Mouse (Mus musculus) kidney, adult 2 months (tissue): ENCODE results near the gene Sh3rf1. TPM values are rescaled to one million over a fixed set of nuclear protein-coding genes. Genes with fewer than 3 reads are reported as not detected.

Source experiments
- DNase-seq: peaks from one replicate; pipeline ENCODE4 v3.0.0; 2021
- H3K27ac ChIP-seq: fragments of 200-500 bp; 2 replicates; pipeline ENCODE4 v1.5.1; 2012; ENCODE audit warnings: low read depth, low read length, control low read depth, inconsistent platforms; ENCODE audit not compliant: insufficient read depth
- H3K27me3 ChIP-seq: fragments of 200-500 bp; replicated peaks from 2 replicates; pipeline ENCODE4 v1.6.1; 2012; ENCODE audit warnings: mild to moderate bottlenecking, moderate library complexity, low read length, inconsistent platforms; ENCODE audit not compliant: control insufficient read depth, insufficient read depth
- H3K36me3 ChIP-seq: fragments of 200-500 bp; 2 replicates; pipeline ENCODE4 v1.6.1; 2012; ENCODE audit warnings: mild to moderate bottlenecking, moderate library complexity, low read length, inconsistent platforms; ENCODE audit not compliant: control insufficient read depth, insufficient read depth
- H3K4me1 ChIP-seq: fragments of 200-500 bp; 2 replicates; pipeline ENCODE4 v1.6.1; 2011; ENCODE audit warnings: low read length; ENCODE audit not compliant: control insufficient read depth, insufficient read depth
- H3K4me3 ChIP-seq: fragments of 200-500 bp; 2 replicates; pipeline ENCODE4 v1.5.1; 2011; ENCODE audit warnings: mild to moderate bottlenecking, low read depth, low read length, control low read depth; ENCODE audit not compliant: insufficient read depth
- CTCF ChIP-seq: fragments of 200-500 bp; conservative IDR thresholded peaks from 2 replicates; pipeline ENCODE4 v1.5.1; 2011; ENCODE audit warnings: low read depth, mild to moderate bottlenecking, control low read depth, low read length, moderate library complexity, mixed read lengths; ENCODE audit not compliant: insufficient read depth, insufficient read length
- POLR2A ChIP-seq: fragments of 200-500 bp; IDR thresholded peaks from one replicate; pipeline ENCODE4 v1.6.1; 2011; ENCODE audit warnings: low read depth, low read length, control low read depth
- WGBS: fragments of 180-500 bp; shearing (Covaris S2); methylation state at CpG from one replicate; pipeline ENCODE4 v1.1.7; 2018; 5-methylcytosine and 5-hydroxymethylcytosine counted together
- polyA plus RNA-seq: library from polyadenylated mRNA; depleted of rRNA; stranded (reverse); fragments of >200 nt; gene quantifications from 2 replicates; pipeline ENCODE4 v1.2.3, GENCODE M21; 2012

The Sh3rf1 gene
- polyA plus RNA-seq, 1 experiment = 14.4 TPM

DNA sequence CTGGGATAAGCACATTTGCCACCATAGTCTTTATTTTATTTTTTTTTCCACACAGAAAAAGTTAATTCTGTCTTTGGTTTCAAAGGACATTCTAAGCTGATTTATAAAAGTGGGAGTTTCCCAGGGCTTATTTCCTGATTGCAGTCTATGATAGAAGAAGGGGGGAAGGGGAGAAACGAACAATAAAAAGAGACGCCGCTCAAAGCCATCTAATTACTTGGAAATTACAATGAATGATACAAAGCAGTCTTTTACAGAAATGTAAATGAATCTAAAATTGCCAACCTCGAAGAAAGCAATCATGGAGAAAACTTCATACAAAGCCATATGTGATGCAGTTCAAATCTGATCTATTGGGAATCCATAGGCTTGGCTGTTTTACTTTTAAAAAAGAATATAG lies 16.0 kb upstream of the Sh3rf1 start:
- WGBS = 66% methylated on average over 4 of the region's 4 CpGs
- TF ChIP-seq POLR2A = no peak
- TF ChIP-seq CTCF = no peak
- Histone ChIP-seq H3K4me3 (no peak overlapping the region), H3K4me1 (no peaks in the 10 kb centered on the region), H3K36me3 (no peaks in the 10 kb centered on the region), H3K27ac (no peak overlapping the region), H3K27me3 (no peaks in the 10 kb centered on the region)
- DNase-seq = no peak

DNA sequence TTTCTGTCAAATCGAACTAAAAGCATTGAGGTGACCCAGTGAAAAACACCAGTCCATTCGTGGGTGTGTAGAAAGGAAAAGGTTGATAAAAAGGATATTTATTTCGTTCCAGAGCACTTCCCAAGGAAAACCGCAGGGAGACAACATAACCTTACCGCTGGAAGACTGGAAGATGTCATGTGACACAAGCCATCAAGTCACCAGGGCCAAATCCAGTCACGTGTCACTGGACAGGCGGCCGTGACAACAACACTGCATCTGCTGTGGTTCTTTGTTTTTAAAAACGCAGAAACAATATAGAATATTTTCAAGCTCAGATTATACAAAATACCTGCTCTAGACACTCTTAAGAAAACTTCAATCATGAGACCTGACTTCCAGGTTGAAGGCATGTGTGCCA lies 15.0 kb upstream of the Sh3rf1 start:
- H3K36me3 ChIP-seq = no peaks in the 10 kb centered on the region
- no peaks in the 10 kb centered on the region for H3K27me3 ChIP-seq
- no peak overlapping the region for H3K4me3 ChIP-seq
- H3K4me1 ChIP-seq = no peaks in the 10 kb centered on the region
- no peak for DNase-seq
- WGBS = 85% methylated on average over 9 of the region's 9 CpGs
- H3K27ac ChIP-seq = no peak overlapping the region
- no peak for TF ChIP-seq POLR2A
- no peak for TF ChIP-seq CTCF

DNA sequence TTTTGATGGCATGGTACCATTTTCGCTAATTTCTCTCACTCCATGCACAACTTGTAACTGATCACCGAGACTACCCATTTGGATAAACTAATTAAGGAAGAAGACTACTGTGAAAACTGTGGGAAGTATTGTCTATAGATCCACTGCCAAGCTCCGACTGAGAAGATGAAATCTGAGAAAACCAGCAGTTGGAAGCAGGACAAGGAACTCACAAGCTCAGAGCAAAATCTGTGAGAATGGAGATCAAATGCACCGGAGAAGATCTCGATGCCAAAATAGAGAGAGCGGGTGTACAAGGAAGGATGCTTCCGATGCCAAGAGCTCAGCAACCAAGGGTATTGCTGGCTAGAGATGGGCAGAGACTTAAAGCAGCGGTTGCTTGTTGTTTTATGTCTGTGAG lies 12.8 kb upstream of the Sh3rf1 start:
- H3K27ac ChIP-seq = no peak overlapping the region
- no peak for DNase-seq

DNA sequence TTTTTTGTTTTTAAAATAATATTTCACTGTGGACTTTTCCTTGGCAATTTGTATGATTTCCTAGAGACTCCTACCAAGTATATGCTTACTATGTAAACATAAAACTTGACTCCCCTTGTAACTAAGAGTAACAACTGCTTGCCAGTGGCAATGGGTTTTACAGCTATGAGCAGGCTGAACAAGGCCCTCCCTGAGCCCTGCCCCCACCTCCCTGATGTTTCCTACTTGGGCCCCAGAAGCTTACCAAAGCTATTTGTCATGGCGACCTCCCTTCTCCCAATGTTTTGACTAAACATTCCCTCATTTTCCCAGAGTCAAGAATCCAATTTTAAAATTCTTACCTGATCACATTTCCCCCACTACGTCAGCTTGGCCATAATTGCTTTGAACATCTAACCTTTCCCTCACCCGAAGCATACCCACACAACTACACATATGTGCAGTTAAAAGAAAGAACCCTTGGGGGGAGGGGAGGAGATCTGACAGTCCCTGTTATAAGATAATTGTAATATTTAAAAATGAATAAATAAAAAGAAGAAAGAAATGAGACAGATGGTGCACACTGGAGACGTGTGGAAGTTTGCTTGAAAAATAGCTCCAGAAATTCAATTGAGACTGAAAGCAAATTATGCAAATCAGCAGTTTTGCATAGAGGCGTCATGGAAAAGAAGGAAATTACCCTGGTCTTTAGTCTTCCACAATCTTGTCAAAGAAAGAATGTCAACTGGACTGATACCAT lies 8.4 kb upstream of the Sh3rf1 start:
- Histone ChIP-seq H3K4me1 (no peaks in the 10 kb centered on the region), H3K4me3 (no peak overlapping the region), H3K27me3 (no peaks in the 10 kb centered on the region), H3K27ac (no peak overlapping the region), H3K36me3 (no peaks in the 10 kb centered on the region)
- no peak for DNase-seq
- 66% methylated on average over 5 of the region's 5 CpGs for WGBS
- no peak for TF ChIP-seq CTCF
- no peak for TF ChIP-seq POLR2A

More for the DNA sequence above, 12.8 kb upstream of the Sh3rf1 start:
- Histone ChIP-seq H3K4me1 (no peaks in the 10 kb centered on the region), H3K4me3 (no peak overlapping the region), H3K36me3 (no peaks in the 10 kb centered on the region), H3K27me3 (no peaks in the 10 kb centered on the region)
- WGBS = 87% methylated on average over 8 of the region's 8 CpGs
- no peak for TF ChIP-seq CTCF
- TF ChIP-seq POLR2A = no peak

DNA sequence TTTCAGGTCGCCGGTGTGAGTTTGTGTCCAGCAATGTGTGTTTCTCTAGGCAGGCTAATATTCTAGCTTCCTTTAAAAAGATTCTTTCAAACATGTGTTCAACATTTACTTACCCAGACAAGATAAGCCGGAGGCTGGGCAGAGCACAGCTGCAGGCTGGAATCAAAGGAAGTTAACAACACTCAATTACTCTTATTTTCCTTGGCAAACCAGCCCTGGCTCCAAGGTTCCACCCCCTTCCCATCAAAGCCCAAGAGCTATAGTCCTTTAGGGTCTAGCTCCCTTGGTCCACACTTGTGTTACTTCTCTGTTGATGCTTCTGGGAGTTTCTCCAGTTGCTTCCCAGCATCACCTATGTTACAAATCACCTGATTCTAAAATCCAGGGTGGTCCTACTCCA lies 6.7 kb upstream of the Sh3rf1 start:
- DNase-seq = no peak
- Histone ChIP-seq H3K27ac (no peak overlapping the region), H3K36me3 (no peaks in the 10 kb centered on the region), H3K4me1 (no peaks in the 10 kb centered on the region), H3K27me3 (no peaks in the 10 kb centered on the region), H3K4me3 (no peak overlapping the region)
- TF ChIP-seq POLR2A = no peak
- TF ChIP-seq CTCF = no peak
- 71% methylated on average over 3 of the region's 3 CpGs for whole genome bisulfite sequencing

DNA sequence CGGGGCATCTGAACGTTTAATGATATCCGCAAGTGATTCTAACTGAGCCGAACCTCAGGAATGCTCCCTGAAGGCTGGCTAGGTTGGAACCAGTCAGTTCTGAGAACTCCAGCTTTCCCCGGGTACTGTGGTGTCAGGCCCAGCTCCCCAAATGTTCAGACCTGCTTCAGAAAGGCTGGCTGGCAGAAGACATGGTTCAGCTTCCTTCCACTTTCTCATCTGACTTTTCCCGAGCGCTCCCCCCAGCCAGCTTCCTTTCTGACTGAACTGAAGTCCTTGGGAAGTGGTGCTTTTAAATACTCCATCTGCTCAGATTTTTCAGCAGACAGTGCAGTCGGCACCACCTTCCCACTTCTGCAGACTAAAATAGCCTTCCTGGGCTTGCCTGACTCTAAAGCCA lies 6.2 kb upstream of the Sh3rf1 start:
- no peak for DNase-seq
- TF ChIP-seq POLR2A (no peak), CTCF (no peak)
- Histone ChIP-seq H3K4me1 (no peaks in the 10 kb centered on the region), H3K27ac (no peak overlapping the region), H3K4me3 (no peak overlapping the region), H3K36me3 (no peaks in the 10 kb centered on the region), H3K27me3 (no peaks in the 10 kb centered on the region)
- WGBS = 66% methylated on average over 8 of the region's 8 CpGs

DNA sequence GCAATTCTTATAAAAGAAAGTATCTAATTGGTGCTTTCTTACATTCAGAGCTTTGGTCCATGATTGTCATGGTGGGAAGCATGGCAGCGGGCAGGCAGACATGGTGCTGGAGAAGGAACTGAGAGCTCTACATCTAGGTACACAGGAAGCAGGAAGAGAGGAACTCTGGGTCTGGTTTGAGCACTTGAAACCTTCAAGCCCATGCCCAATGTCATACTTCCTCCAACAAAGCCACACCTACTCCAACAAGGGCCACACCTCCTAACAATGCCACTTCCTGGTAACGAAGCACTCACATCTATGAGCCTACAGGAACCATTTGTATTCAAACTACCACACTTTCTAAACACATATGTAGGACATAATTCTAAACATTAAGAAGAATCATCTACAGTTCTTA lies 5.2 kb upstream of the Sh3rf1 start:
- WGBS = 96% methylated on average over 2 of the region's 2 CpGs
- H3K27me3 ChIP-seq = no peaks in the 10 kb centered on the region
- no peak overlapping the region for H3K4me3 ChIP-seq
- no peak for DNase-seq
- H3K27ac ChIP-seq = no peak overlapping the region
- TF ChIP-seq CTCF (no peak), POLR2A (no peak)
- H3K4me1 ChIP-seq = 0 out of 2 replicates have a peak, but pooled peaks cover 2% of the 10 kb centered on the region
- no peaks in the 10 kb centered on the region for H3K36me3 ChIP-seq
